Mouse (Mus musculus): ENCODE data around the gene Jagn1.

The Jagn1 gene

DNA sequence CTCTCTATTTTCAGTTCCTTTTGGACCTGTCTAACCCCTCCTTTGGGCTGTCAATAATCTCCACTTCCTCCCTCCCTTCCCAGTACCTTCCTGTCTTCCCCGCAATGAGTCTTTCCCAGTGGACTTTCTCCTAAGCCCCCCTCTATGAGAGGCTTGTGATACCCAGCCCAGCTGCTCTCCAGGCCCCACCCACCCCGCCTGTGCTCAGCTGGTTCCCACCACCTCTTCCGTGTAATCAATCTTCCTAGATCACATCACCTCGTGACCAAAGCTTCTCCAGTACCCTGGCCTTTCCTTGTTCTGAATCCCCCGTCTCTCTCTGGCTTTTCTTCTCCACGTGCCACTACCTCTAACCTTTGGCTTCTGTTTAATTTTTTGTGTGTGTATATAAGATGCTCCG lies 35.0 kb downstream of the Jagn1 start:
- DNase-seq, result no peak

GRCm38 (mm10) chr6:113478906-113479305 lies 36.5 kb downstream of the Jagn1 start:
- DNase-seq, result no peak

DNA sequence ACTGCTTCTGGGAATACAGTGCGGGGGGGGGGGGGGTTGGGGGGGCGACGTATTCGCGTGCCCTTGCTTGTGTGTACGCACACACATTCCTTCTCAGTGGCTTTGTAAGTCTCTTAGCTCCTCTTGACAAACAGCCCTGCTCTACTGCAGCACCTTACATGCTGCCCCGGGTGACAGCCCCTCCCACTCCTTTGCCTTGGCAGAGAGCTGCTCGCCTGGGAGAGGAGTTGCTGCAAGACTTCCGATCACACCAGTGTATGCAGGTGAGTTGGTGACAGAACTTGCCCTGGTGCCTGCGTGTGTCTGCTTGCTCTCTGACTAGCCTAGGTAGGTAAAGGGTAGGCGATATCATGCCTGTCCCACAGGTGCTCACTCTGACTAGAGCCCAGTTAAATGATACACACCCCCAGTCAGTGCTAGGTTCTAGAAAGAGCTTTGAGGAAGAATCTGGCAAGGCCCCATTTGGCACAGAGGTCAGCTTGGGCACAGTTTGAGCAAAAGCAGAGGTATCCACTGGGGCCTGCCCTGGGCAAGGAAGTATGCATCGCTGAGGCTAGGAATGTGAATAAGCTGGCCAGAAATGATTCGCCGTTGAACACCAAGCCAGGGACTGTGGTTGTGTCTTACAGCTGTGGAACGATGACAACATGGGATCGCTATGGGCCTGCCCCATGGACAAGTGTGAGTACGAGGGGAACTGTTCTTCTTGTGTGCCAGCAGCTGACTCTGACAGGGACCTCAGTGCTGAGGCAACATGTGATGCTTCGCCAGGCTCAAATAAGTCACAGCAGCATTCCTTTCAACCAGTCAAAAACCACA lies 38.4 kb downstream of the Jagn1 start:
- DNase-seq, result no peak

- peak; percentile 62 to 65 for DNase-seq
These were observed 40.2 kb downstream of the Jagn1 start for GRCm38 (mm10) chr6:113482477-113483099.

DNA sequence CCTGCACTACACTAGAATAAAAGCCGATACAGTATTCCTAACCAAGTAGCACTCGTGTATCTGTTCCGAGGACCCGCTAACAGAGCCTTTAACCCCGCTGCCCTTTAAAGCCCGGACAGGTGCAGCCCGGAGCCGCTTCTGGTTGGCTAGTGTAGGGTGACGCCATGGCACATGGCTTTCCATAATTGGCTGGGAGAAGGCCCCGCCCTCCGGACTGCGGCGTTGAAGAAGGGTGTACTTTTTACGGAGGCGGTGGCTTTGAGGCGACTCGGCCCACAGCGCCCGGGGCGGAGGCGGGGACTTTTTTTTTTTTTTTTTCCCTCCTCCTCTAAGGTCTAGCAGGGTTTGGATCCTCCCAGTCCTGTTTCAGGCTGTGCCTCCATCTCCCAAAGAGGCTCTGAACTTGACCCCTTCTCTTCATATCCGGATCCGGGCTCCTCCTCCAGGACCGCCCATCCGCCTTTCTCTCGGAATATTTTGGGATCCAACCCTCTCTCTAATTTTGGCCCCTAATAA lies 40.8 kb downstream of the Jagn1 start, which contains the start of gene Creld1:
Creld1 (plus strand) TSS at position 198 of the 516 bp plus-strand sequence.
- DNase-seq, result peak; percentile 95

DNA sequence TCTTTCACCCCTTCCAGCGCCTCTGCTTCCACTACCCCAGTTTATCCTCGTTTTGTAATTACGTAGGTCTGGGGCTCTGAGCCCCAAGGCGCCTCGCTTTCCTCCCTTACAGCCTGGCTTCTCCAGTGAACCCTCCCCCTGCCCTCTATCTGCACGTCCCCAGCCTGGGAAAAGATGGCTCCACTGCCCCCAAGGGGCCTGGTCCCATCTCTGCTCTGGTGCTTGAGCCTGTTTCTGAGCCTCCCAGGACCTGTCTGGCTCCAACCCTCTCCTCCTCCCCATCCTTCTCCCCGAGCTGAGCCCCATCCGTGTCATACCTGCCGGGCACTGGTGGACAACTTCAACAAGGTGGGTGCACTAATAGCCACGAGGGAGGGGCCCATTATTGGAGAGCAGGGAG lies 41.4 kb downstream of the Jagn1 start:
- DNase-seq, result peak; percentile 42 to 45

- no peak for DNase-seq
These were observed 44.8 kb downstream of the Jagn1 start for GRCm38 (mm10) chr6:113487125-113487576.

GRCm38 (mm10) chr6:113489410-113489809 lies 47.0 kb downstream of the Jagn1 start:
- DNase-seq, result peak in 1 of 2 experiments; percentile 51

DNA sequence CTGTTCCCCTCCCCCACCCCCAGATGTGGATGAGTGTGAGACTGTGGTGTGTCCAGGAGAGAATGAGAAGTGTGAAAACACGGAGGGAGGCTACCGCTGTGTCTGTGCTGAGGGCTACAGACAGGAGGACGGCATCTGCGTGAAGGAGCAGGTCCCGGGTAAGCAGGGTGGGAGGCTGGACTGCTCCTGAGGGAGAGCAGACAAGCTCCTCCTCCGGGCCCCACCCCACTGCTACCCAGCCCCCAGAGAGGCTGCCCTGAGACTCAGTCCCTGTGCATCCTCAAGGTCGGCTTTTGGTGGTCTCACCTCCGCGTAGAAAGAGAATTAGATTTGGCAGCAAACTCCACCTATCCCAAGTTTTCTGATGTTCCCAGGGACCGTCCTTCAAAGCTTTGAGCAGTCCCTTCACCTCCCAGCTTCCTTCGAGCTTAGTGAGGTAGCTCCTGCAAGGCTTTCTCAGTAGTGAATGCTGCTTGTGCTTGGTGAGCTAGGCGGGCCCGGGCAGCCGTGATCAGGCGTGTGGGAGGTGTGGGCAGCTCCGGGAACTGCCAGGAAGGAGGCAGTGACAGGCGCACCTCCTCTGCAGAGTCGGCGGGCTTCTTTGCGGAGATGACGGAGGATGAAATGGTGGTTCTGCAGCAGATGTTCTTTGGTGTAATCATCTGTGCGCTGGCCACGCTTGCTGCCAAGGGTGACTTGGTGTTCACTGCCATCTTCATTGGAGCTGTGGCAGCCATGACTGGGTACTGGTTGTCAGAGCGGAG lies 49.9 kb downstream of the Jagn1 start:
- DNase-seq, result no peak

DNA sequence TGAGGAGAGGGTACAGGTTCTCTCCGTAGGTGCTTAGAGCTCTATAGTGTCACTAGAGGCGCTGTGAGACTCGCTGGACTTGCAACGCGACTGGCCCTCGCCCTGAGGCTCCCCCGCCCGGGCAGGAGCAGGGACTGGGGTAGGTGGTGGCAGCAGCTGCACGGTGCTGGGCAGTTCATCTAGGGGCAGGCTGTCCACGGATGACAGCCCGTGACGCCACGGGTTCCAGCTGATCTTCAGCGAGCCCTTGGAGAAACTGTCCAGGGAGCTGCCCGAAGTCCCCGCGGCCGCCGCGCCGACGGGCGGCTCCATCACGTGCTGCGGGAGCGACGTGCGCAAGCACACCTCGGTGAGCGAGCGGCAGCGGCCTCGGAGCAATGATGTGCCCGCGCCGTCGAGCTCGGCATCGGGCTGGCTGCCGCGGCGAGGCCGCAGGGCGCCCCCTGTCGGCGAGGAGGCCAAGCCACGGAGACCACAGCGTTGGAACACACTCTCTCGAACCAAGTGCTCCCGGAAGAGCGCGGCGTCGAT lies 52.0 kb downstream of the Jagn1 start:
- DNase-seq, result peak; percentile 58 to 70

- DNase-seq, result no peak
These were observed 52.8 kb downstream of the Jagn1 start for GRCm38 (mm10) chr6:113495071-113495675.

All from cerebellum, postnatal 36 days (tissue).